Mouse (Mus musculus): ENCODE data around the gene Smg7.

DNA sequence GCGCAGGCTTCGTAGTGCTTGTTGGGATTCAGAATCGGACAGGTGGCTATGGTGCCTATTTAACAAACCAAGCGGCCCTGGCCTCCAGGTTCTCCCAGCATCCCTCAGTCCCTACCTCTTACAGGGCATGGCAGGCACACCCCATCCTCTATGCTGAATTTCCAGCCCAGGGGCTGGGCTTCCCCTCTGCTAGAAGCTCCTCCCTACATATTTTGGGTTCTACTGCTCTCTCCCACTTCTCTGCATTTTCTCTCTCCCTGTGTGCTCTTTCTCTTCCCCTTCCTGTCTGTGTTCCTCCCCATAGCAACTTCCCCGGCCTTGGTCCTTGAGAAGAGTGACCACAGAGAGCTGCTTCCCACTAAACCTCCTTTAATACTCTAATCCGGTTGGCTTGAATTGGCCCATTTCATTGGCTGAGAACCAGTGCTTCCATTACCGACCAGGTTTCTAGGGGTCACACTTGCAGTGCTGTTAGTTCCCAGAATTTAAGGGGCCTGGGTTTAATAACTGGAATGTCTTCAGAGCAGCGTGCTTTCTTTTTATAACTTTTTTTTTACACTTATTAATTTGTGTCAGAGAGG is 105.7 kb downstream of the Smg7 start:
- TF ChIP-seq USF1 (IDR thresholded peaks at IDR 0.05; ENCODE audit: low read depth) (no peak), MAX (IDR thresholded peaks at IDR 0.05) (no peak), CTCF (IDR thresholded peaks at IDR 0.05; ENCODE audit: control insufficient read depth, insufficient read depth, insufficient read length) (no peak)
